Mouse (Mus musculus) frontal cortex, postnatal 36 days (tissue): ENCODE data around the gene Olfr299.

ENCODE experiments used
- DNase-seq, 2 experiments: peaks; one replicate each; pipeline ENCODE4 v3.0.0; 2022; ENCODE audit warnings: low spot score in 2 of 2

Olfr299 gene

GRCm38 (mm10) chr7:86459621-86460020, at the start of gene Olfr299:
TSS of gene Olfr299 (plus strand) at chr7:86459921.
- no peak for DNase-seq

- DNase-seq = no peak
Observed at GRCm38 (mm10) chr7:86492384-86492783, 32.7 kb downstream of the Olfr299 start, which contains the start of gene Olfr298. TSS of gene Olfr298 (minus strand) at chr7:86492484.
